Mouse (Mus musculus) CD4-positive naive resting alpha-beta T cell, adult 57 days (primary cell): ENCODE results near the gene 2810004N23Rik. TPM values are rescaled to one million over a fixed set of nuclear protein-coding genes. Genes with fewer than 3 reads are reported as not detected.

Source experiments
- total RNA-seq: library from RNA; stranded (reverse); gene quantifications from one replicate; pipeline ENCODE4 v1.2.4, GENCODE M21; 2023

The 2810004N23Rik gene
- 24.6 TPM for total RNA-seq

DNA sequence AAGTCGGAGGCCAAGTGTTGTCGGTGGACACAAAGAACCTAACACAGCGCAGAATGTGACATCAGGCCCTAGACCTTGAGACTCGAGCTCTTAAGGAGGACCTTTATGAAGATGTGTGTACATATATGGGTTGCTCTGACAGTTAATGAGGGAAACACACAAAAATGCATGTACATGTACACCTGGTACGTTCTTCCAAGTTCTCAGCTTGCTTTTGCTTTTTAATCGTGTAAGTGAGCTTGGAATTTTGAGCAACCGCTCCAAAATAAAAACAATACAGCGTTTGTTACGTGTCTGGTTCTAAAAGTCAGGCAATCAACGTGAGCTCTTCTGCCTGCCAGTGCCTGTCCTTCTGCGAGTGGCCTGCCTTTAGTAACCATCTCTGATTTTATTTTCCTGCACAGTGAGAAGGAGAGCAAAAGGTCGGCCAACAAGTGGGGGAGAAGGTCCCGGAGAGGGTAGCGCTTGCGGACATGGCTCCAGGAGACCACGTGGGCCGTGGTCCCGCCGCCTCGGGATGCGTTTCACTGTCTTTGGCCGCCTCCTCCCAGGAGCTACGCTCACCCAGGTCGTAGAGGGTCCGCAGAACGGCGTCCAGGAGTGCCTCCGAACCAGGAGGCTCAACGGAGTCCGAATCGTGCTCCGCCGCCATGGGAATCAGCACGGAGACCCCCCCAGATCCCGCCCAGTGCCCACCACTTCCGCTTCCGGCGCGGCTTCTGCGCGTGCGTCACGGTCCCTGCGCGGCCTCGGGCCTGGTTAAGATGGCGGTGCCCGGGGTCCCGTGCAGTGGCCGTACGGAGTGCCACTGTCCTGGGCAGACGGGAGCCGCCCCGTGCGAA is at the start of gene 2810004N23Rik, which contains the start of gene Gnpat:
2810004N23Rik (minus strand) TSS at position 800 of the 842 bp plus-strand sequence.
Gnpat (plus strand) TSS at position 713 of the 842 bp plus-strand sequence.

DNA sequence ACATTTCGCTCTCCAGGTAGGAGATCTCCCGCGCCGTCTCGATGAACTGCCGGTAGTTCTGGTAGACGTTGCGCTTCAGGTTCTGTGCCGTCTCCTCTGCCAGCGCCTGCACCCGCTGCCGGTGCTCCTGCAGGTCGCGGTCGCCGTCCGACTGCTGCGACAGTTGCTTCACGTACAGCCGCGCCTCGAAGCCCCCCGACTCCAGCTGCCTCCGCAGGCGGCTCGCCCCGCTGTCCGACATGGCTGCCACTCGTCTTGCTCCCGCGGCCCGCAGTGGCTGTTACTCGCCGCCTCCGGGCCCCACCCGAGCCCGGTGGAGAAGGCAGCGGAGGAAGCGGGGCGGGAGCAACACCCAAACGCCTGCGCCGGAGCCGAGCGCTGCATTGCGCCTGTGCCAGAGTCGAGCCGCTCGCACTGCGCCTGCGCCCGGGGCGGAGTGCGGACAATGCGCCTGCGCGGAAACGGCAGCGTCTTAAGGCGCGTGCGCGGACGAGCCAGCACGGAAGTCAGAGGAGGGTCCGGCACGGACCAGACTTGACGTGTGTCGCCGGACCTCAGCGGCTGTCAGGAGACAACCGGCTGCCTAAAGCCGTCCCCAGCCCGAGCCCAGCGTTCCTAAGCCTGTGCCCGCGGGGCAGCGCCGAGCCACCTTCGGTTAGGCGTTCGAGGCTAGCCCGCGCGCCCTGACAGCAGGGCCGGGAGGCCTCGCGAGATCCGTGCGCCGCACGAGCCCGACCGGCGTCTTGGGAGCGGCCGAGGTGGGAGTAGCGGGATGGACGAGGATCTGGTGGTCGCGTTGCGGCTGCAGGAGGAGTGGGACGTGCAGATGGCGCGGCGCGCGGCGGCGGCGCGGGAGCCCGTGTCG is 34.7 kb upstream of the 2810004N23Rik start, which contains the start of the genes Exoc8 and Sprtn:
Exoc8 (minus strand) TSS at position 320 of the 865 bp plus-strand sequence.
Sprtn (plus strand) TSS at position 501 of the 865 bp plus-strand sequence.

DNA sequence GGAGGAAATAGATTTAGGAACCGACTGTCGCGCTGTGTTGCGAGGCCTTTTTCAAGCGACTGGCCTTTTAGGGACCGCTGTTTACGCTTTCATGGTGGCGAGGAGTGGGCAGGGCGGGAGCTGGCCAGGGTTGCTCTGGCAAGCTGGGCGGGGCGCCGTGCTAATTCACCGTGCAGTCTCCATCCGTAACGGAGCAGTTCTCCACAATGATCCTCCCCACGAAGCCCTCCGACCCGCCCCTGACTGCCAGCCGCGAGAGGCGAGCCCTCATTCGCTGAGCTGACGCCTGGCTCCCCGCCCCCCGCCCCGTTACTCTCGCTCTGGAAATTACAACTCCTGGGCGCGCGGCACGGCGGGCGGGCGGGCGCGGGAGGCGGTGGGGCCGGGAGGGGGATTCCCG is 70.2 kb downstream of the 2810004N23Rik start, which contains the start of gene Trim67:
Trim67 (plus strand) TSS at position 385 of the 400 bp plus-strand sequence.

Other genes starting within 250 kb of the 2810004N23Rik start
- 8.4 TPM for gene 2310022B05Rik, start 199.8 kb downstream of the 2810004N23Rik start, total RNA-seq
- gene Ttc13, start 141.1 kb downstream of the 2810004N23Rik start, total RNA-seq, result 237 TPM
- 36.2 TPM for gene Arv1, start 141.0 kb downstream of the 2810004N23Rik start, total RNA-seq
- 0.59 TPM for gene Fam89a, start 111.3 kb downstream of the 2810004N23Rik start, total RNA-seq
- gene Trim67, start 70.0 kb downstream of the 2810004N23Rik start, total RNA-seq, result not detected
- gene Gnpat, start 87 bp downstream of the 2810004N23Rik start, total RNA-seq, result 61.8 TPM
- 13.9 TPM for gene Exoc8, start 34.6 kb upstream of the 2810004N23Rik start, total RNA-seq
- 35.0 TPM for gene Sprtn, start 34.8 kb upstream of the 2810004N23Rik start, total RNA-seq
- gene Egln1, start 86.2 kb upstream of the 2810004N23Rik start, total RNA-seq, result 37.8 TPM
- gene Tsnax, start 149.9 kb upstream of the 2810004N23Rik start, total RNA-seq, result 52.7 TPM
- 2.0 TPM for gene Disc1, start 191.1 kb upstream of the 2810004N23Rik start, total RNA-seq